Mouse (Mus musculus): ENCODE data around the gene Cacng8.

DNA sequence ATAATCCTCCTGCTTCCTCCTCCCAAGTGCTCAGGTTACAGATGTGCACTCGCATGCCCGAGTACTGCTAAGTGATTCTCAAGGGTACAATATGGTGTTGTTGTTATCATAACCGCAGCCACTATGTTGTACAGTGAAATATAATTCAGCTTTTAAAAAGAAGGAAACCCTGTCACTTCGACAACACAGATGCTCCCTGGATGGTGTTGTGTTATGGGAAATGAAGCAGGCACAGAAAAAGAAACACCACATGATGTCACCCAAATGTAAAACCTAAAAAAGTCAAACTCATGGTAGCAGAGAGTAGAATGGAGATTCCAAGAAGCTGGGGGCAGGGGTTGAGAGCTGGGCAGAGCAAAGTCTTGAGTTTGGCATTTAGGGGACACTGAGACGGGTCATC, 60.2 kb downstream of the Cacng8 start:
- TF ChIP-seq CTCF (IDR thresholded peaks at IDR 0.05; ENCODE audit: borderline replicate concordance, control insufficient read depth, extremely low read depth, insufficient read depth, low read length, poor library complexity) (no peak), POLR2A (IDR thresholded peaks at IDR 0.05; ENCODE audit: control insufficient read depth, extremely low read depth, insufficient read depth, low read length, poor library complexity) (no peak)

All from thymus, adult 2 months (tissue).